Mouse (Mus musculus) Muller cell, postnatal 12 days (primary cell): Measurements from ENCODE around the gene Fkbpl.

Experiments
- DNase-seq: peaks from one replicate; pipeline ENCODE4 v3.0.0-alpha.2; 2015; ENCODE audit errors: inconsistent ontology term

The Fkbpl gene

DNA sequence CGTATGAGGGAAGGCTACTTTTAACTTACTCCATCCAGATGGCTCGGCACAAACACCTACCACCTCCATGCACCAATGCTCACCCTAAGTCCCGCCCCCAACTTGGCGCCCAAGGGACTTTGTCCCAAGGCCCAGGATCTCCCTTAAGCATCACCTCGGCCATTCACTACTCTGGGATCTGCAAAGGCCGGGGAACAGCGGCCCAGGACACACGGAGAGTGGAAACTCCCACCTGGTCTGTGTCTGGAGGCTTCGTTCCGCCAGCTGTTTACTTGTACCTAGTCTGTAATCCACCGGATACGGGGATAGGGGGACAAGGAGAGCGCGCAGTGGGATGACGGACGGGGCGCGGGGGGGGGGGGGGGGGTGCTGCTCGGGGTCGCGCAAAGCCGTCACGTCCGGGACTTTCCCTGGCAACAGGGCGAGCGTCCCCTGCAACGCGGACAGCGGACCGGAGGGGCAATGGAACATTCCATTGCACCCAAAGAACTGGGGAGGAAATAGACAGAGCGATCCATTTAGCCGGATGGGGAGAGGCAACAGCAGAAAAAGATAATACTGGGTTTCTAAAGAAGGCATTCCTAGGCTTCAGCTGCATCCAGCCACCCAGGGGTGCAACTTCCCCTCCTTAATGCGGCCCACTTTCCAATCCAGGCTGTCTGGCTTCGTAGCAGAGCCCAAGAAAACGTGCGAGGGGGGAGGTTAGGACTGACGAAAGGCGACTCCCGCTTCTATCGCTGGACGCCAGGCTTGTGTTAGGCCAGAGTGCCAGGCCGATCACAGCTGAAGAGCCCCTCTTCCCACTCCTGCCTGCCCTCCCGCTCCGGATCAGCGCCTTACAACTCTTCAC is 17.2 kb upstream of the Fkbpl start:
- DNase-seq = peak; percentile 90

DNA sequence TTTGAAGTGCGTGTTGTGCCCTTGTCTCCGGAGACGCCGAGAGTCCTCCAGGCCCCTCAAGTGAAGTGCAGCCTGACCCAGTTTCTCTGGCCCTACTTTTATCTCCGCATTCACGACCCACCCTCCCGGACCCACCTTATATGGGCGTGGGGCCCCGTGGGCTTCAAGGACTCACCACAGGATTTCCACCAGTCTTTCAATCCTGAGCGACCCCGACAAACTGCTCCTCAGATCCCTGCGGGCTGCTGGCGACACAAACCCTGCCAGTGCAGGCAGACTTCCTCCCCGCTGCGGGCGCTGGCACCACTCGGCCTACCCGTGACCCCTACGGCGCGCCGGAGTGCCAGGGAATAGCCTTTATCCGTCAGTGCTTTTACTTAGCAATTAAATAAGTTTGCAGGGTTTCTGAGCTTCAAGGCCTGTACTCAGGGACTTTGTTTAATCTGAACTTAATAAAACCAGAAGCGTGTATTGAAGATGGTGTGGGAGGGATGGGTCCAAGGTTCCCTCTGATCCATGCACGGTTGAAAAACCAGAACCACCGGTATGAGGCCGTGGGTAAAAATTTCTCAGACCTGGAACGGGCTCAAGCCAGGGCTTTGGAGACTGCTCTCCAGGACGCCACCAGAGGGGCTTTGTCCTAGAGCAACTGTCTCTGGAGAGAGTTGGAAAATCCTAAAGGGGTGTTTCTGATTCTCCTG is 16.5 kb upstream of the Fkbpl start, which contains the start of gene Ppt2:
Gene Ppt2 (minus strand): TSS at position 568 of the 701 bp plus-strand sequence.
- DNase-seq = peak; percentile 69

DNA sequence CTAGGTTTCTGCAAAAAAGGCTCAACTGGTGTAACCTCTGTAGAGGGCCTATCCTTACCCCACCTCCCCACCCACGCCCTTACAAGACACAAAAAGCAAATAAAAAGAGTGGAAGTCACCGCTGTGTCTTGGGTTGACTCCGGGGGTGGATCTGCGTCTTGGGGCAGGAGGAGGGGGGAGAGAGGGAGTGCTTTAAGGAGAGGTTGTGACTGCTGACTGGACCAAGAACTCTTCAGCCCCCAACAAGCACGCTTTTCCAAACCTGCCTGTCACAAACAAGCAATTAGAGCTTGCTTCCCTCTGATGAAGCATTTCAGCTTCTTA is 16.0 kb upstream of the Fkbpl start:
- no peak for DNase-seq

DNA sequence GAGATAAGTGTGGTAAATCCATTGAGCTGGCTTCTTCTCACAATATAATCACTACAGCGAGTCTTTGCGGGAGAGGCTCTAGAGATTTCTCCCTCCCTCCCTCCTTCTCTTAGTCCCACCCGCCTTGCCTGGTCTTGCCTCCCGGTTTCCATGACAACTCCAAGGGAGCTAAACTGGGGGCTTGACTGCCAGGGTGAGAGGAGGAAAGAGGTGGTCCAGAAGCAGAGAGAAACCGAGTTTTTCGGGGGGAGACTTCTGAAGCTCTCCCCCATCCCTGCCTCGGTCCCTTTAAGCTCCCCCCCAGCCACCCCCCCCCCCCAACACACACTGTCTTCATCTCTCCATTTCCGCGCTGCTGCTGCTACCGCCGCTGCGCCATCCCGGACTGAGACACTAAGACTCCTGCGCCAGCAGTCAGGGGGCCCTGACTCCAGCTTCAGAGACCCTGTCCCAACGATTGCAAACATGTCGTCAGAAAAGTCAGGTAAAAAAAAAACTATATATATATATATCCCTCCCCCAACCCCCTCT is 15.3 kb upstream of the Fkbpl start, which contains the start of gene Prrt1:
Gene Prrt1 (plus strand): TSS at position 313 of the 531 bp plus-strand sequence.
- no peak for DNase-seq

DNA sequence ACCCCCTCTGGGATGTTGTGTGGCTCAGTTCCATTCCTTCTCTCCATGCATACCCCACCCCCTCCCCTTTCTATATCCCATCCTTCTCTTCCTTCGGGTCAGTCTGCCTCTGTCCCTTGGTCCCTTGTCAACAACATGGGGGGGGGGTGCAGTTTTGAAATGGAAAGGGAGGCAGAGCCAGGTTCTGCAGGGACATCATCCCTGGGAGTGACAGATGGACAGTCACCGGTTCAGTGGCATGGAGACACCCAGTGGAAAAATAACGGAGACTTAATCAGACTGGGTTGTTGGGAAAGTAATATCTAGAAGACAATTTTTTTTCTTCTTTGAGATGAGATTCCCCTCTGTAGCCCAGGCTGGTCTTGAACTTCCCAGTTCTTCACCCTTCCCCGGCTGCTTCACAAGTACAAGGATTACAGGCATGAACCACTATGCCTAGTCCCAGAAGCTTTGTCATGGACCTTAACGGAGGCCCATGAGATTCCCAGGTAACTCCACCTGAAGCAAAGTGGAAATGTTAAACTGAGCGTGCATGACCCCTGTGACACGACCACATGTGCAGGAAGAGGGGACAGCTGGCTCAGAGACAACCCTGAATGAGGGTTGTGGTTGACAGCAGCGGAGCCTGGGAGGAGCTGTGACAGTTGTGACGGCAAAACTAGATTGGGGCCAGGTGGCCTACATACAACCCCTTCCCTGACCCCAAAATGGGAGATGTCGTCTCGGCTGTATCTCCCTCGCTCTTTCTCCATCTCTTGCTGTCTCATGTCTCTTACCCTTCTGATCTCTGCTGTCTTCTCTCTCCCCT is 14.6 kb upstream of the Fkbpl start:
- no peak for DNase-seq

DNA sequence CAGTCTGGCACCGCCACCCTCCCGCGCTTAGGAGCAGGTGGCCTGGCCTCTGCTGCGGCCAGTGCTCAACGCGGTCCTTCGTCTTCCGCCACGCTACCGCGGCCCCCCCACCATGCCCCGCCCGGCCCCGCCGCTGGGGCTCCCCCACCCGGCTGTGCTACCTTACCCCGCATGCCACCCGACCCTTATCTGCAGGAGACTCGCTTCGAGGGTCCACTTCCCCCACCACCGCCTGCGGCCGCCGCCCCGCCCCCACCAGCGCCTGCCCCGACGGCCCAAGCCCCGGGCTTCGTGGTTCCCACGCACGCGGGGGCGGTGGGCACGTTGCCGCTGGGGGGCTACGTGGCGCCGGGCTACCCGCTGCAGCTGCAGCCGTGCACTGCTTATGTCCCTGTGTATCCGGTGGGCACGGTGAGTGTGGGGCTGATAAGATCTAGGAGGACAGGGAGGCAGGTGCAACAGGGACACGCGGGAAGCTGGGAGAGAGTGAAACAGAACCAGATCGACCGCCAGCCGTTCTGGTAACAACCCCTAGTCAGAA is 13.7 kb upstream of the Fkbpl start:
- DNase-seq = no peak

DNA sequence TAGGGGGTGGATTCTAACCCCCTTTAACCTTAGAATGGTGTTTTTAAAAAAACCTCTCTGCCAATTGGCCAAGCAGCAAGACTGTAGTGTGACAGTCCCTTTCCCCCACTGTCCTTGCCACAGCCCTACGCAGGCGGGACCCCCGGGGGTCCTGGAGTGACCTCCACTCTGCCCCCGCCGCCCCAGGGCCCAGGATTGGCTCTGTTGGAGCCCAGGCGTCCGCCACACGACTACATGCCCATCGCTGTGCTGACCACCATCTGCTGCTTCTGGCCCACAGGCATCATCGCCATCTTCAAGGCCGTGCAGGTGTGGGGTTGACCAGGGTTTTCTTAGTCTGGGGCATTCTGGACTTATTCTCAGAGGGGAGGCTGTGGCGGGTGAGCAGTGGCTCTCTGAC is 12.9 kb upstream of the Fkbpl start:
- DNase-seq = no peak

DNA sequence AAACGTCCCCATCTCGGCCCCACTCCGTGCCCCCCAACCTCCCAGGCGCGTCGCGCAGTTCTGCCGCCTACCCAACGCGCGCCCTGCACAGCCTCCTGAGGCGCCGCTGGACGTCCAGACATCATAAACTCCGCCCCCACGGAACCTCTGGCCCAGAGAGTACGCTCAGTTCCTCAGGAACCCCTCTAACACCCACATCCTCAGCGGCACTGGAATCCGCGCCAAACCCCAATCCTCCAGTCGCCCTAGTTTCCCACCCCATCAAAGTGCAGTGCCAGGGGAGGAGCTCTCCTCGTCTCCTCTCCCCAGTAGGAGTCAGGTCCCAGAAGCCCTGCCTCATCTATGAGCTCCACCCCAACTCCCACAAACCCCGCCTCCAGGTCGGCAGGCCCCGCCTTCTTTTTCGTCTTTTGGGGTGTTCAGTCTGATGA is 12.3 kb upstream of the Fkbpl start:
- peak; percentile 87 for DNase-seq

DNA sequence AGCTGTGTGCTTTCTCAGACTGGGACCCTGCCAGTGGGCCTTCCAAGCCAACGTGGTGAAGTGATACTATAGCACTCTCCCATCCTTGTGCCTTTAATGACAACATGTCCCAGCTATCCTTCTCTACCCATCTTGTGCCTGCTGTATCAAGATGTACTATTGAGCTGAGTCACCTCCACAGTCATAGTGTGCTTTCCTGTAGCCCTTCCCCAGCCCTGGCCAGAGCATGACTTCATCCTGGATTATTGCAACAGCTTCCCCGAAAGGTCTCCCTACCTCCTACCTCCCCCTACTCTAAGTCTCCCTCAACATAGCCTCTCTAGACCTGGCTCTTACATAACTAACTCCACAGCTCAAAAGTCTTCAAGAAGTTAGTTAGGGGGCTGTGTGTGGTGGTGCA is 8.9 kb upstream of the Fkbpl start:
- DNase-seq = no peak

DNA sequence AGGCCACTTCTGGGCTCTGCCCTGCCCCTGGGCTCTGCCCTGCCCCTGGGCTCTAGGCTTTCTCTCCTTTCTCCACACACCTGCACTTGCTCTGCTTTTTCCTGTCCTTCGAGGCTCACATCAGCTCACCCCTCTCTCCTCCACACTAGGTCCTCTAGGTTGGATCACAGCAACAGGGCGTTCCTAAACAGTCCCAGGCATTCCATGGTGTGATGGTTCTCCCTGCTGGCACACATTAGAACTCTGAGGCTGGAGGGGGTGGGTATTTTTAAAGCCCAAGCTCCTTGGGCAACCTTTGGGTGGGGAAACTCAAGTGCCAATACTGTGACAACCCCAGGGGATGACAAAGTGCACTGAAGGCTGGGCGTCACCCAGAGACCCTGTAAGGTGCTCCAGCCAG is 7.1 kb upstream of the Fkbpl start:
- no peak for DNase-seq

DNA sequence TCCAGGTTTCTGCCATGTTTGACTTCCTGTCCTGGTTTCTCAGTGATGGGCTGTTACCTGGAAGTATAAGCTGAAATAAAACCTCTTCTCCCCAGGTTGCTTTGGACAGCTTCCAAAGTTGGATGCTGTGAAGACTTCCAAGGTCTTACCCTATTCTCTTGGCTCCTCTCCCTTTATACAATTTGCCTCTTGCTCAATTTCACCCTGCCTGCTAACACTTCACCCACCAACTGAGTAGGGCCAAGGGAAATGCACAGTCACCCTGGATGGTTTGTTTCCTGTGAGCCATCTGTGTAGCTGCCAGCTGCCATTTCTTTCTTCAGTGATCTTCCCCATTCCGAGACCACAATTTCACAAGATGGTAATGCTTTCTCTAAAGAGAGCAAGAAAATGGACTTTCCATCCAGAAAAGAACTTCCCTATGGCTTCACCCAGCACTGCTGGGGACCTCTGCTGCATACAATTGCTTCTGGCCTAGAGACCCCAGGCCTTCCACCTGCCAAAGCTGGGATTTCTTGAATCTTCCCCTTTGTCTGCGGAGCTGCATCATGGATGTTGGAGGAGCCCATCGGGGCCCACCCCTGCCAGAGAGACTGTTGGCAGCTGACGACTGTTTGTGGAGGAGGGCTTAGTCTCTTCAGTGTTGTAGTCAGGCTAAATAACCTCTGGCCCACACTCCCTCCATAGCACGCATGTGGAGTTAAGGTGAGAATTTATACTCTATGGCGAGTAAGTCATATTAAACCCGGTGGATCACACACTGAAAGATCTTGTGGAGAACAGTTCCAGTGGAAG is 4.9 kb upstream of the Fkbpl start:
- DNase-seq = no peak

DNA sequence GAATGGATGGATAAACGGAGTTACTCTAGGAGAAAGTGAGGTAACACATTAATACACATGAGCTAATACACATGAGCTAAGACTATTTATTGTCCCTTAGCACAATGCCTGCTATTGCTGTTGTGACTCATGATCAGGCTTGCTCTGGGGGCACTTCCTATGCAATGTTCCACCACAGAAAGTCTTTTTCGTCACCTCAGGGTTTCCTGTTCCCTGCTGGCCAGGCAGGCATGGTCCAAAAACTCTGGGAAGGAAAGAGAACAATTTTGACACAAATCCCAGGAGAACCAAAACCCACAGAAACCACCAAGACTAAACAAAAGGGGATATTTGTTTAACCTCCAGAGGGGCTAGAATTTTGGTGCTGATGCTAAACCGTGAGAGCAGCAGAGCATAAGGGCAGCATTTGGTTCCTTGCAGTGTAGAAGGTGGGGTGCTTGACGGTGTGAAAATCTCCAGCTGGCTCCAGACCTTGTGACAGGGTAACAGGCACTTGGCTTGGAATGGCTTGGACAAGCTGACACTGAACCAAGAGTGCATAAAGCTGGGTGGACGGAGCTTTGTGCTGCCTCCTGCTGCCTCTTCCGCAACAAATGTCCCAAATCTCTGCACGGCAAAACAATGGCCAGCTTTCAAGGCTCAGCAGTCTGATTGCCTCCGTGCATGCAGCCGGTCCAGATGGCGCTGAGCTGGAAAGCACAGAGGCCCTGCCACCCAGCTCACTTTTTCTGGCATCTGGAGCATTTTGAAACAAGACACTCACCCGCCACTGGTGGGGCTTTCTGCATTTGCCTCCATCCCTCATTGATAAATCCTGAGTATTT is 3.6 kb upstream of the Fkbpl start:
- DNase-seq = peak; percentile 93

DNA sequence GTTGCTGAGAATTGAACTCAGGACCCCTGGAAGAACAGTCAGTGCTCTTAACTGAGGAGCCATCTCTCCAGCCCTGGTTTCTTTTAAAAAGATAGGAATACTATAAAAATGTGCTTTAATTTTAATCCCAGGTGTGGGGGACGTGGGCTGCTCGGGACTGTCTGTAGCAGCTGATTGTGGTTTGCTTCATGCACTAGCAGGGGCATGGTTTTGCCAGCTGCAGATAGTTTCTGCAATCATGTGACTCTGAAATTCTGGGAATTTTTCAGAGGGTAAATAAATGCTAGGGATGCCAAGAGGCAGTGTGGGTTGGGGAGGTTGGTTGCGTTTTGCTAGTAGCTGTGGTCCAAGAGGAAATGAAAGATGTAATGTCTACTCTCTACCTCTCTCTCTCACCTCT is 2.6 kb upstream of the Fkbpl start:
- DNase-seq = no peak

DNA sequence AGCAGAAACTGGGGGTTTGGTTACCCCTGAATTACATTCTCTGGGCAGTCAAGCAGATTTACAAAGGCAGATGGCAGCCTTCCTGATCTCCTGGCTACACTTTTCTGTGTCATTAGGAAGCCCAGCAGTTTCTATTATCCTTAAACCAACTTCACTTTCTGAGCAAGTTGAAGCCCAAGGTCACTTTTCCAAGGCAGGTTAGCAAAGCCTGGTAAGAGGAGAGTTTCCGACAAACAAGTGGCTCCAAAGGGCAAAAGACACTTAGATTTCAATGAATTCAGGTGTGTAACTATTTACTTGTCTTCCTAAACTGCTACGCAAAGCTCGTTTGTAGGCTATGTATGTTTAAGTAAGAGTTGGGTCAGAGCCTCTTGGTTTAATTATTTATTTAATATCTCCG is 1.2 kb upstream of the Fkbpl start:
- DNase-seq = no peak

DNA sequence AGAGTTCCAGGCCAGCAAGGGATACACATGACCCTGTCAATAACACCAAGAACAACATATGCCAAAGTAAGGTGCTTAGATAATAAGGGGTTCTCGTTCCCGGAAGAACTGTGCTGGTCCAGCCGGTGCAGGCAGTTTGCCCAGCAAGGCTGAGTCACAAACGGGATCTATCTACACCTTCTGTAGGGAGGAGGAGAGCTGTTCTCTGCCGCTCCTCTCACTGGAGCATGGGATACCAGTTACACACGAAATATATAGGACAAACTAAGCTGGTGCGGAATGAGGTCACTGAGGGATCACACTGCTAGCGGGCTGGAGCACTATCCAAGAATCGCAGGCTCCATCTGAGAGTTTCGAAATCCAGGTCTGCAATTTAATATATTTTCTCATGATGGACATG is 620 bp upstream of the Fkbpl start:
- DNase-seq = no peak

DNA sequence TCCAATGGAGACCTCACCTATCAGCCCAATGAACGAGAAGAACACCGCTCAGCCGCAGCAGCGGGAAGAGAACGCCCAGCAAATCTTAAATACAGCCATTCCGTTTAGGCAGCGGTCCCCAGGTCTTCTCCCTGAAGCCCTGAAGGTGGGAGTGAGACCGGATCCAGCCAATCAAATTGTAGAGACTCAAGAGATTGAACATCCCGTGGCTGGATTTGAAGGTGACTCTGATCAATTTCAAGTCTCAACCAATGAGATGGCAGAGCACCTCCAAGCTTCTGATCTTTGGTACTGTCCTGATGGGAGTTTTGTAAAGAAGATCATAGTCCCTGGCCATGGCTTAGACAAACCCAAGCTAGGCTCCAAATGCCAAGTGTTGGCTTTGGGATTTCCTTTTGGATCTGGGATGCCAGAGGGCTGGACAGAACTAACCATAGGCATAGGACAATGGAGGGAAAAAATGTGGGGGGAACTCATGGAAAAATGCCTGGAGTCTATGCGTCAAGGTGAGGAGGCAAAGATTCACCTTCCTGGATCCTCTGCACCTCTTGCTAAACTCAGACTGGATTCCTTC is 779 bp downstream of the Fkbpl start:
- DNase-seq = no peak

DNA sequence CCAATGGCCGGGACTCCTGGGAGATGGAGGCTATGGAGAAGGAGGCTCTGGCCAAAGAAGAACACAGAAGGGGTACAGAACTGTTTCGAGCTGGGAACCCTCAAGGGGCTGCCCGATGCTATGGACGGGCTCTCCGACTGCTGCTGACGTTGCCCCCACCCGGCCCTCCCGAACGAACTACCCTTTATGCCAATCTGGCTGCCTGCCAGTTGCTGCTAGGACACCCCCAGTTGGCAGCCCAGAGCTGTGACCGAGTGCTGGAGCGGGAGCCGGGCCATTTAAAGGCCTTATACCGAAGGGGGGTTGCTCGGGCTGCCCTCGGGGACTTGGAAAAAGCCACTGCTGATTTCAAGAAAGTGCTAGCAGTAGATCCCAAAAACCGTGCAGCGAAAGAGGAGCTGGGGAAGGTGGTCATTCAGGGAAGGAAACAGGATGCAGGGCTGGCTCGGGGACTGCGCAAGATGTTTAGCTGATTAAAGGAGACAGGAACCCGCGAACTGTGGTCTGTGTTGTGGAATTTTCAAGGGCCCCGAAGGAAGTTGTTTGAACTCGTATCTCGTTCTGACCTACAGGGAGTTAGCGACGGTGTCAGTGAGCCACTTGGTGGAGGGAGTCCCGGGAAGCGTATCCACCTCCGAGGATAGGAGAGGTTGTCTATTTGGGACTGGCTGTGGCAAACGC is 1.4 kb downstream of the Fkbpl start:
- DNase-seq = no peak

DNA sequence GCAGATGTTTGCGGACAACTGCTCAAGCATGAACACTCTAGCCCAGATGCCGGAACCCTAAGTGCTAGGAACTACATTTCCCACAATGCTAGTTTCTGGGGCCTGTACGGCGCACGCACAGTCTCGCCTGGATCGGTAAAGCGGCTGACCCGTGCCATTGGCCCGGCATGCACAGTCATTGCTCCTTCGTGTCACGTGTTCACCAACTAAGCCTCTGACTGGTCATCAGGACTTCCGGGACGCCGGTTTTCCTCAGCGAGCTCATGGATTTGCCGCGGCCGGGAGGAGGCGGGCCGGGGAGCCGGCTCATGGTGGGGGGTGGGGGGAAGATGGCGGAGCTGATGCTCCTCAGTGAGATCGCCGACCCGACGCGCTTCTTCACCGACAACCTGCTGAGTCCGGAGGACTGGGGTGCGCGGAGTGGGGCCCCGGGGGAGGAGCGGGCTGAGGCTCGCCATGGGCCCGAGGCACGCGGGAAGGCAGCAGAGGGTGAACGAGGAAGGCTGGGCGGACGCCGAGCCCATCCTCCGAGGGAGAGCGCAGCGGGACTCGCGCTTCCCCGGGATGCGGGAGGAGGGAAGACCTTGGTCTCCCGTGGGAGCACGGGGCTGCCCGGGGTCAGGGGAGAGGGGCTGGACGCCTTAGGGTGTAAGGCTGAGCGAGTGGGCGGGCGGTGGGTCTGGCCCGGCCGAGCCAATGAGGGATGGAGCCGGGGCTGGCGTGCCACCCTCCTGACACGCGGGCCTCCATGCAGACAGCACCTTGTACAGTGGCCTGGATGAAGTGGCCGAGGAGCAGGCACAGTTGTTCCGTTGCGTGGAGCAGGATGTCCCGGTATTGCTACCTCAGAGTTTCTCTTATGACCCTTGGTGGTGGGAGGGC is 2.6 kb downstream of the Fkbpl start, which contains the start of gene Atf6b:
Gene Atf6b (plus strand): TSS at position 241 of the 882 bp plus-strand sequence.
- DNase-seq = peak; percentile 96
